Mouse (Mus musculus) thymus, postnatal 0 days (tissue): ENCODE measurements at regions not wholly inside any gene's neighbourhood (a gene's known extent, or its start where the extent isn't known, plus 50 kb on each side); places are given as distances from the start of the nearest gene placed in this dataset.

Experiments used
- DNase-seq: peaks from one replicate; pipeline ENCODE4 v3.0.0-alpha.2; 2015; ENCODE audit warnings: low spot score

- DNase-seq: no peak
Observed at GRCm38 (mm10) chr10:95034566-95034965, 89.9 kb upstream of the Plxnc1 start.

GRCm38 (mm10) chr10:95032760-95033716 is 88.4 kb upstream of the Plxnc1 start:
- no peak for DNase-seq

GRCm38 (mm10) chr10:95031371-95031770 is 86.7 kb upstream of the Plxnc1 start:
- DNase-seq: no peak

GRCm38 (mm10) chr10:95030801-95031200 is 86.2 kb upstream of the Plxnc1 start:
- DNase-seq: no peak

GRCm38 (mm10) chr10:95029554-95029953 is 84.9 kb upstream of the Plxnc1 start:
- no peak for DNase-seq

- no peak for DNase-seq
Observed at GRCm38 (mm10) chr10:95025569-95026327, 81.1 kb upstream of the Plxnc1 start.

GRCm38 (mm10) chr10:95021209-95021608 is 76.6 kb upstream of the Plxnc1 start:
- no peak for DNase-seq

GRCm38 (mm10) chr10:95016896-95017295 is 72.3 kb upstream of the Plxnc1 start:
- no peak for DNase-seq

- no peak for DNase-seq
Observed at GRCm38 (mm10) chr10:95015298-95015951, 70.8 kb upstream of the Plxnc1 start.

GRCm38 (mm10) chr10:95013946-95014345 is 69.3 kb upstream of the Plxnc1 start:
- DNase-seq: no peak

- no peak for DNase-seq
Observed at GRCm38 (mm10) chr10:95013213-95013915, 68.7 kb upstream of the Plxnc1 start.

- no peak for DNase-seq
Observed at GRCm38 (mm10) chr10:95010333-95010732, 65.7 kb upstream of the Plxnc1 start.

- DNase-seq: no peak
Observed at GRCm38 (mm10) chr10:95009081-95009480, 64.4 kb upstream of the Plxnc1 start.

- DNase-seq: no peak
Observed at GRCm38 (mm10) chr10:95004065-95004763, 59.6 kb upstream of the Plxnc1 start.

GRCm38 (mm10) chr10:95003621-95004020 is 59.0 kb upstream of the Plxnc1 start:
- no peak for DNase-seq

GRCm38 (mm10) chr10:95001650-95002049 is 57.0 kb upstream of the Plxnc1 start:
- DNase-seq: no peak

- no peak for DNase-seq
Observed at GRCm38 (mm10) chr10:94999716-95000115, 55.1 kb upstream of the Plxnc1 start.
